Mouse (Mus musculus): Measurements from ENCODE around the gene Loxl4.

Loxl4 gene

GRCm38 (mm10) chr19:42612654-42613053 lies at the start of gene Loxl4:
Loxl4 (minus strand) TSS chr19:42612813.
- DNase-seq (ENCODE audit: low read depth, low spot score) = no peak

- DNase-seq (ENCODE audit: low read depth, low spot score) = peak; percentile 24
These were observed 49.0 kb upstream of the Loxl4 start for GRCm38 (mm10) chr19:42661430-42662164.

- DNase-seq (ENCODE audit: low read depth, low spot score) = no peak
These were observed 47.6 kb upstream of the Loxl4 start for GRCm38 (mm10) chr19:42660244-42660565.

GRCm38 (mm10) chr19:42659354-42660243 lies 47.0 kb upstream of the Loxl4 start:
- no peak for DNase-seq (ENCODE audit: low read depth, low spot score)

- no peak for DNase-seq (ENCODE audit: low read depth, low spot score)
These were observed 46.0 kb upstream of the Loxl4 start for GRCm38 (mm10) chr19:42658435-42659135.

- DNase-seq (ENCODE audit: low read depth, low spot score) = no peak
These were observed 45.2 kb upstream of the Loxl4 start for GRCm38 (mm10) chr19:42657769-42658168.

- no peak for DNase-seq (ENCODE audit: low read depth, low spot score)
These were observed 44.7 kb upstream of the Loxl4 start for GRCm38 (mm10) chr19:42657306-42657705.

GRCm38 (mm10) chr19:42655006-42655405 lies 42.4 kb upstream of the Loxl4 start:
- no peak for DNase-seq (ENCODE audit: low read depth, low spot score)

GRCm38 (mm10) chr19:42653091-42653490 lies 40.5 kb upstream of the Loxl4 start:
- DNase-seq (ENCODE audit: low read depth, low spot score) = no peak

GRCm38 (mm10) chr19:42652425-42652824 lies 39.8 kb upstream of the Loxl4 start:
- no peak for DNase-seq (ENCODE audit: low read depth, low spot score)

- no peak for DNase-seq (ENCODE audit: low read depth, low spot score)
These were observed 27.6 kb upstream of the Loxl4 start for GRCm38 (mm10) chr19:42640211-42640610.

- DNase-seq (ENCODE audit: low read depth, low spot score) = no peak
These were observed 26.9 kb upstream of the Loxl4 start for GRCm38 (mm10) chr19:42639544-42639943.

- no peak for DNase-seq (ENCODE audit: low read depth, low spot score)
These were observed 26.2 kb upstream of the Loxl4 start for GRCm38 (mm10) chr19:42638604-42639481.

GRCm38 (mm10) chr19:42636631-42637030 lies 24.0 kb upstream of the Loxl4 start:
- DNase-seq (ENCODE audit: low read depth, low spot score) = peak; percentile 47

GRCm38 (mm10) chr19:42633650-42634049 lies 21.0 kb upstream of the Loxl4 start:
- DNase-seq (ENCODE audit: low read depth, low spot score) = no peak

- no peak for DNase-seq (ENCODE audit: low read depth, low spot score)
These were observed 19.7 kb upstream of the Loxl4 start for GRCm38 (mm10) chr19:42632301-42632700.

- DNase-seq (ENCODE audit: low read depth, low spot score) = no peak
These were observed 18.9 kb upstream of the Loxl4 start for GRCm38 (mm10) chr19:42631541-42631961.

- no peak for DNase-seq (ENCODE audit: low read depth, low spot score)
These were observed 15.5 kb upstream of the Loxl4 start for GRCm38 (mm10) chr19:42628068-42628467.

- no peak for DNase-seq (ENCODE audit: low read depth, low spot score)
These were observed 1.1 kb upstream of the Loxl4 start for GRCm38 (mm10) chr19:42613647-42614225.

- DNase-seq (ENCODE audit: low read depth, low spot score) = no peak
These were observed 503 bp upstream of the Loxl4 start for GRCm38 (mm10) chr19:42613116-42613515.

GRCm38 (mm10) chr19:42611746-42612145 lies 867 bp downstream of the Loxl4 start:
- no peak for DNase-seq (ENCODE audit: low read depth, low spot score)

All from WW6 (cell line).